Mouse (Mus musculus) MEL (cell line): ENCODE data around the gene Parp11. TPM values are rescaled to one million over a fixed set of nuclear protein-coding genes. Genes with fewer than 3 reads are reported as not detected.

Source experiments
- DNase-seq: peaks from one replicate; pipeline ENCODE4 v3.0.0; 2011; ENCODE audit warnings: low read depth, low spot score
- H3K27ac ChIP-seq: 2 replicates; pipeline ENCODE4 v1.5.1; 2012; ENCODE audit warnings: low read depth, mild to moderate bottlenecking, control low read depth, low read length, moderate library complexity; ENCODE audit not compliant: control insufficient read depth
- H3K27me3 ChIP-seq, 2 experiments: fragments of 150-350 bp in 1 of 2; sonication (generic) in 1 of 2; 2 replicates each; pipeline ENCODE4 v1.6.1; 2012; ENCODE audit warnings: low read length in 2 of 2, mild to moderate bottlenecking in 2 of 2, improper control_type of control experiment in 1 of 2, moderate library complexity in 1 of 2; ENCODE audit not compliant: insufficient read depth in 2 of 2, control insufficient read depth in 1 of 2
- H3K36me3 ChIP-seq, 2 experiments: 2 replicates each; pipeline ENCODE4 v1.6.1; 2012 to 2014; ENCODE audit warnings: low read length in 2 of 2, improper control_type of control experiment in 1 of 2, inconsistent platforms in 1 of 2, mild to moderate bottlenecking in 1 of 2; ENCODE audit not compliant: insufficient read depth in 2 of 2, control insufficient read depth in 1 of 2
- H3K4me1 ChIP-seq, 2 experiments: fragments of 150-350 bp in 1 of 2; sonication (generic) in 1 of 2; 2 replicates each; pipeline ENCODE4 v1.6.1; 2012; ENCODE audit warnings: low read length in 2 of 2, improper control_type of control experiment in 1 of 2, mild to moderate bottlenecking in 1 of 2; ENCODE audit not compliant: insufficient read depth in 2 of 2, control insufficient read depth in 1 of 2
- H3K4me3 ChIP-seq, 2 experiments: fragments of 150-350 bp in 1 of 2; sonication (generic) in 1 of 2; 2 replicates each; pipeline ENCODE4 v1.5.1; 2012; ENCODE audit warnings: low read depth in 2 of 2, low read length in 2 of 2, mild to moderate bottlenecking in 2 of 2, moderate library complexity in 2 of 2, control low read depth in 1 of 2, improper control_type of control experiment in 1 of 2; ENCODE audit not compliant: control insufficient read depth in 1 of 2, insufficient read depth in 1 of 2
- H3K79me2 ChIP-seq: 2 replicates; pipeline ENCODE4 v1.6.1; 2012; ENCODE audit warnings: mild to moderate bottlenecking, low read length, moderate library complexity; ENCODE audit not compliant: control insufficient read depth, poor library complexity, insufficient read depth
- H3K9ac ChIP-seq: 2 replicates; pipeline ENCODE4 v1.6.1; 2012; ENCODE audit warnings: low read depth, mild to moderate bottlenecking, control low read depth, low read length, moderate library complexity; ENCODE audit not compliant: control insufficient read depth, poor library complexity, severe bottlenecking
- H3K9me3 ChIP-seq: fragments of 150-350 bp; sonication (generic); replicated peaks from 2 replicates; pipeline ENCODE4 v1.6.1; 2012; ENCODE audit warnings: mild to moderate bottlenecking, low read length, improper control_type of control experiment, moderate library complexity; ENCODE audit not compliant: insufficient read depth
- BHLHE40 ChIP-seq: IDR thresholded peaks from 2 replicates; pipeline ENCODE4 v1.6.1; 2012; ENCODE audit warnings: low read depth, mild to moderate bottlenecking, inconsistent platforms, low read length, improper control_type of control experiment, borderline replicate concordance
- CHD2 ChIP-seq: IDR thresholded peaks from 2 replicates; pipeline ENCODE4 v1.6.1; 2011; ENCODE audit warnings: low read length, improper control_type of control experiment
- ELF1 ChIP-seq: IDR thresholded peaks from 2 replicates; pipeline ENCODE4 v1.6.1; 2014; ENCODE audit warnings: low read depth, mild to moderate bottlenecking, inconsistent platforms, low read length, improper control_type of control experiment, moderate library complexity
- EP300 ChIP-seq, 2 experiments: IDR thresholded peaks; 2 replicates each; pipeline ENCODE4 v1.6.1; 2011; ENCODE audit warnings: improper control_type of control experiment in 2 of 2, low read length in 2 of 2, low read depth in 1 of 2, mild to moderate bottlenecking in 1 of 2
- ETS1 ChIP-seq: IDR thresholded peaks from 2 replicates; pipeline ENCODE4 v1.6.1; 2012; ENCODE audit warnings: low read depth, mild to moderate bottlenecking, inconsistent platforms, low read length, improper control_type of control experiment, moderate library complexity
- GABPA ChIP-seq: IDR thresholded peaks from 2 replicates; pipeline ENCODE4 v1.6.1; 2012; ENCODE audit warnings: low read depth, mild to moderate bottlenecking, inconsistent platforms, low read length, improper control_type of control experiment, moderate library complexity
- HCFC1 ChIP-seq: IDR thresholded peaks from 2 replicates; pipeline ENCODE4 v1.6.1; 2012; ENCODE audit warnings: low read depth, mild to moderate bottlenecking, inconsistent platforms, low read length, improper control_type of control experiment, moderate library complexity
- KAT2A ChIP-seq: conservative IDR thresholded peaks from 2 replicates; pipeline ENCODE4 v1.6.1; 2012; ENCODE audit warnings: low read depth, low read length, improper control_type of control experiment, inconsistent platforms
- MAX ChIP-seq: IDR thresholded peaks from 2 replicates; pipeline ENCODE4 v1.6.1; 2011; ENCODE audit warnings: low read length, improper control_type of control experiment
- MAZ ChIP-seq: IDR thresholded peaks from 2 replicates; pipeline ENCODE4 v1.6.1; 2012; ENCODE audit warnings: low read depth, mild to moderate bottlenecking, inconsistent platforms, low read length, improper control_type of control experiment
- MXI1 ChIP-seq: IDR thresholded peaks from 2 replicates; pipeline ENCODE4 v1.6.1; 2011; ENCODE audit warnings: mild to moderate bottlenecking, low read depth, low read length, improper control_type of control experiment
- MYC ChIP-seq: IDR thresholded peaks from 2 replicates; pipeline ENCODE4 v1.6.1; 2011; ENCODE audit warnings: low read depth, mild to moderate bottlenecking, low read length, improper control_type of control experiment, moderate library complexity
- NRF1 ChIP-seq: IDR thresholded peaks from 2 replicates; pipeline ENCODE4 v1.6.1; 2014; ENCODE audit warnings: low read depth, mild to moderate bottlenecking, inconsistent platforms, low read length, improper control_type of control experiment, moderate library complexity; ENCODE audit not compliant: poor library complexity, insufficient read depth, severe bottlenecking
- POLR2AphosphoS5 ChIP-seq: IDR thresholded peaks from 2 replicates; pipeline ENCODE4 v1.6.1; 2012; ENCODE audit warnings: low read depth, borderline replicate concordance, mild to moderate bottlenecking, inconsistent platforms, low read length, moderate library complexity, mixed read lengths
- RCOR1 ChIP-seq: IDR thresholded peaks from 2 replicates; pipeline ENCODE4 v1.6.1; 2012; ENCODE audit warnings: low read depth, mild to moderate bottlenecking, inconsistent platforms, low read length, improper control_type of control experiment
- SIN3A ChIP-seq: IDR thresholded peaks from 2 replicates; pipeline ENCODE4 v1.6.1; 2012; ENCODE audit warnings: low read length, improper control_type of control experiment, inconsistent platforms
- SMC3 ChIP-seq: IDR thresholded peaks from 2 replicates; pipeline ENCODE4 v1.6.1; 2011; ENCODE audit warnings: low read depth, low read length, improper control_type of control experiment
- TAL1 ChIP-seq: IDR thresholded peaks from 2 replicates; pipeline ENCODE4 v1.6.1; 2012; ENCODE audit warnings: mild to moderate bottlenecking, inconsistent platforms, low read length, moderate library complexity, mixed read lengths
- USF2 ChIP-seq, 2 experiments: IDR thresholded peaks; 2 replicates each; pipeline ENCODE4 v1.6.1; 2011 to 2012; ENCODE audit warnings: improper control_type of control experiment in 2 of 2, low read length in 2 of 2, borderline replicate concordance in 1 of 2, inconsistent platforms in 1 of 2, low read depth in 1 of 2, mild to moderate bottlenecking in 1 of 2; ENCODE audit not compliant: insufficient read depth in 1 of 2
- ZMIZ1 ChIP-seq: IDR thresholded peaks from 2 replicates; pipeline ENCODE4 v1.6.1; 2012; ENCODE audit warnings: low read depth, mild to moderate bottlenecking, inconsistent platforms, low read length, improper control_type of control experiment, moderate library complexity
- polyA plus RNA-seq, 2 experiments: library from polyadenylated mRNA; stranded (reverse) in 1 of 2; unstranded in 1 of 2; fragments of >175 nt in 1 of 2; fragments of >200 nt in 1 of 2; gene quantifications; 2 replicates each; pipeline versions ENCODE4 v1.2.1 to v1.2.4; 2012; ENCODE audit warnings: low replicate concordance in 2 of 2, low read depth in 1 of 2; ENCODE audit not compliant: insufficient read length in 2 of 2, insufficient read depth in 1 of 2, missing spikeins in 1 of 2
- total RNA-seq: library from RNA; depleted of rRNA; stranded (reverse); fragments of 300-350 nt; gene quantifications from 2 replicates; pipeline ENCODE4 v1.2.3, GENCODE M21; 2012

Gene Parp11
- total and polyA plus RNA-seq, 3 experiments = 5.9 to 8.2 TPM; not detected in 1

- Histone ChIP-seq H3K79me2 (no peaks in the 10 kb centered on the region), H3K4me3 (no peak overlapping the region), H3K9ac (no peak overlapping the region), H3K27me3 (peaks cover 0 to 3% of the 10 kb centered on the region in 2 experiments; a peak in 3 of 4 replicates), H3K36me3 (peaks cover 0 to 8% of the 10 kb centered on the region in 2 experiments; a peak in 2 of 4 replicates), H3K9me3 (no peaks in the 10 kb centered on the region), H3K4me1 (peaks cover 9 to 19% of the 10 kb centered on the region in 2 experiments), H3K27ac (no peak overlapping the region)
- no peak for TF ChIP-seq HCFC1
- TF ChIP-seq CHD2 = no peak
- no peak for TF ChIP-seq TAL1
- no peak for TF ChIP-seq EP300 (IDR thresholded peaks at IDR 0.05; ENCODE audit: low read depth in 1 of 2, low read length in 2 of 2)
- no peak for TF ChIP-seq ETS1
- TF ChIP-seq GABPA = no peak
- no peak for TF ChIP-seq USF2 (IDR thresholded peaks at IDR 0.05; ENCODE audit: borderline replicate concordance in 1 of 2, insufficient read depth in 1 of 2, low read depth in 1 of 2, low read length in 2 of 2)
- TF ChIP-seq NRF1 = no peak
- TF ChIP-seq POLR2AphosphoS5 = no peak
- TF ChIP-seq KAT2A = no peak
- DNase-seq = no peak
Measured at GRCm38 (mm10) chr6:127533766-127534165, 87.1 kb downstream of the Parp11 start.

GRCm38 (mm10) chr6:127537035-127537434, 90.4 kb downstream of the Parp11 start:
- no peaks in the 10 kb centered on the region for H3K9me3 ChIP-seq
- TF ChIP-seq SIN3A (no peak), MXI1 (no peak), BHLHE40 (no peak), KAT2A (no peak), USF2 (IDR thresholded peaks at IDR 0.05; ENCODE audit: borderline replicate concordance in 1 of 2, insufficient read depth in 1 of 2, low read depth in 1 of 2, low read length in 2 of 2) (no peak), MAX (no peak), EP300 (IDR thresholded peaks at IDR 0.05; ENCODE audit: low read depth in 1 of 2, low read length in 2 of 2) (no peak), SMC3 (no peak), RCOR1 (no peak), ELF1 (no peak), ZMIZ1 (no peak), MAZ (no peak), ETS1 (no peak), MYC (no peak), TAL1 (no peak)
- H3K9ac ChIP-seq = no peak overlapping the region
- H3K4me1 ChIP-seq = peaks cover 1 to 2% of the 10 kb centered on the region in 2 experiments; a peak in 1 of 4 replicates
- H3K27ac ChIP-seq = no peak overlapping the region
- H3K79me2 ChIP-seq = no peaks in the 10 kb centered on the region
- peaks cover 0 to 3% of the 10 kb centered on the region in 2 experiments; a peak in 3 of 4 replicates for H3K27me3 ChIP-seq
- H3K4me3 ChIP-seq = no peak overlapping the region
- no peaks in the 10 kb centered on the region for H3K36me3 ChIP-seq
- DNase-seq = no peak
